In genomic region chr6:94080933-94081545, GRCm38 (mm10) we compare ENCODE assay signal across 8 mouse cellular contexts.
DNase-seq lines count a peak whose midpoint lies in the region; ATAC-seq lines count a peak whose summit lies in the region.

No protein-coding gene starts in this region.

- no peak for ATAC-seq in intestine, embryonic 14.5 days (replicated peaks; ENCODE audit: low FRiP score, low TSS enrichment, low read depth)
- no peak for ATAC-seq in intestine, embryonic 16.5 days

- H3K36me3 ChIP-seq in intestine, embryonic 14.5 days (ENCODE audit: control insufficient read depth, insufficient read depth, low read length): no peaks in the 10 kb centered on the region
- H3K36me3 ChIP-seq in intestine, embryonic 16.5 days (ENCODE audit: control insufficient read depth, insufficient read depth, low read length): no peaks in the 10 kb centered on the region

- no peaks in the 10 kb centered on the region for H3K9me3 ChIP-seq in intestine, embryonic 14.5 days (ENCODE audit: control insufficient read depth, low read length)
- no peaks in the 10 kb centered on the region for H3K9me3 ChIP-seq in intestine, embryonic 16.5 days (ENCODE audit: control insufficient read depth, low read length)

- WGBS in intestine, embryonic 14.5 days: 16% methylated on average over 4 of the region's 4 CpGs
- WGBS in intestine, embryonic 16.5 days: 10% methylated on average over 4 of the region's 4 CpGs

- no peak overlapping the region for H3K27ac ChIP-seq in intestine, embryonic 14.5 days (ENCODE audit: low read depth)
- H3K27ac ChIP-seq in intestine, embryonic 16.5 days (ENCODE audit: low read length): no peak overlapping the region

- H3K9ac ChIP-seq in intestine, embryonic 14.5 days (ENCODE audit: low read length): no peak overlapping the region
- no peak overlapping the region for H3K9ac ChIP-seq in intestine, embryonic 16.5 days (ENCODE audit: low read depth, low read length)

- peak; percentile 84 for DNase-seq in intestine, embryonic 14.5 days (ENCODE audit: low spot score)
- peak; percentile 96 for DNase-seq in adipocyte (ENCODE audit: low spot score)
- DNase-seq in cerebellum, postnatal 4 days (ENCODE audit: low spot score in 2 of 2): peak; percentile 58 to 75
- peak; percentile 76 for DNase-seq in gastrocnemius, postnatal 10 days
- DNase-seq in layer of hippocampus, postnatal 14 days (ENCODE audit: low spot score in 2 of 2): peak; percentile 69 to 79
- peak; percentile 48 for DNase-seq in lung, postnatal 25 days (ENCODE audit: low spot score)
- DNase-seq in thymus, postnatal 25 days: peak; percentile 26

- H3K4me1 ChIP-seq in intestine, embryonic 14.5 days (replicated peaks; ENCODE audit: control insufficient read depth, insufficient read depth, low read length): peaks cover 8% of the 10 kb centered on the region
- peaks cover 35% of the 10 kb centered on the region for H3K4me1 ChIP-seq in intestine, embryonic 16.5 days (ENCODE audit: control insufficient read depth, insufficient read depth, low read length)

- H3K4me3 ChIP-seq in intestine, embryonic 14.5 days (ENCODE audit: low read depth, low read length): no peak overlapping the region
- no peak overlapping the region for H3K4me3 ChIP-seq in intestine, embryonic 16.5 days (ENCODE audit: low read length)

- no peaks in the 10 kb centered on the region for H3K27me3 ChIP-seq in intestine, embryonic 14.5 days (replicated peaks; ENCODE audit: control insufficient read depth, insufficient read depth, low read length)
- no peaks in the 10 kb centered on the region for H3K27me3 ChIP-seq in intestine, embryonic 16.5 days (replicated peaks; ENCODE audit: control insufficient read depth, insufficient read depth, low read length)

- H3K4me2 ChIP-seq in intestine, embryonic 14.5 days (ENCODE audit: low read length): no peak overlapping the region
- H3K4me2 ChIP-seq in intestine, embryonic 16.5 days (ENCODE audit: low read depth, low read length): no peak overlapping the region

Comparison
In these comparisons a context has a peak if more than half of its experiments do, and no peak if none do; other contexts are left out.
1. DNase-seq: peak in every context shown above with its lines; median percentile 96 in adipocyte; 84 in intestine, embryonic 14.5 days; 76 in gastrocnemius, postnatal 10 days; 74 in layer of hippocampus, postnatal 14 days; 66 in cerebellum, postnatal 4 days; 48 in lung, postnatal 25 days; 26 in thymus, postnatal 25 days.